Mouse (Mus musculus): Measurements from ENCODE around the gene Ntf5. TPM values are rescaled to one million over a fixed set of nuclear protein-coding genes. Genes with fewer than 3 reads are reported as not detected.

Gene Ntf5
- polyA plus RNA-seq, 2 experiments from 2014 or later = not detected

GRCm38 (mm10) chr7:45436444-45436843, 22.9 kb downstream of the Ntf5 start:
- ATAC-seq = no peak

GRCm38 (mm10) chr7:45437046-45437445, 23.6 kb downstream of the Ntf5 start:
- no peak for ATAC-seq

GRCm38 (mm10) chr7:45437521-45438276, 24.2 kb downstream of the Ntf5 start, which contains the start of gene Ruvbl2:
Gene Ruvbl2, minus strand, starts transcription at chr7:45438096.
- ATAC-seq = no peak

- ATAC-seq = no peak
These were observed 30.3 kb downstream of the Ntf5 start for GRCm38 (mm10) chr7:45443526-45444420.

GRCm38 (mm10) chr7:45446589-45446988, 33.1 kb downstream of the Ntf5 start:
- ATAC-seq = no peak

GRCm38 (mm10) chr7:45447325-45447990, 34.0 kb downstream of the Ntf5 start:
- no peak for ATAC-seq

GRCm38 (mm10) chr7:45449974-45450373, 36.5 kb downstream of the Ntf5 start:
- ATAC-seq = no peak

GRCm38 (mm10) chr7:45451344-45451982, 38.0 kb downstream of the Ntf5 start:
- peak; percentile 90 for ATAC-seq

- ATAC-seq = no peak
These were observed 41.5 kb downstream of the Ntf5 start for GRCm38 (mm10) chr7:45454971-45455370.

GRCm38 (mm10) chr7:45455932-45456696, 42.6 kb downstream of the Ntf5 start:
- no peak for ATAC-seq

GRCm38 (mm10) chr7:45456721-45457203, 43.3 kb downstream of the Ntf5 start:
- no peak for ATAC-seq

- ATAC-seq = no peak
These were observed 43.9 kb downstream of the Ntf5 start for GRCm38 (mm10) chr7:45457204-45458060.

- peak; percentile 45 for ATAC-seq
These were observed 45.5 kb downstream of the Ntf5 start for GRCm38 (mm10) chr7:45458748-45459563.

- peak; percentile 89 for ATAC-seq
These were observed 46.2 kb downstream of the Ntf5 start, which contains the start of gene Ftl1 for GRCm38 (mm10) chr7:45459564-45460140. Gene Ftl1, minus strand, starts transcription at chr7:45459884.

GRCm38 (mm10) chr7:45460377-45460776, 46.9 kb downstream of the Ntf5 start:
- ATAC-seq = no peak

GRCm38 (mm10) chr7:45460860-45461314, 47.4 kb downstream of the Ntf5 start:
- ATAC-seq = no peak

GRCm38 (mm10) chr7:45461326-45461725, 47.8 kb downstream of the Ntf5 start:
- no peak for ATAC-seq

GRCm38 (mm10) chr7:45461781-45462180, 48.3 kb downstream of the Ntf5 start:
- ATAC-seq = no peak

- no peak for ATAC-seq
These were observed 48.8 kb downstream of the Ntf5 start for GRCm38 (mm10) chr7:45462325-45462724.

Measured in activated CD4-positive, CD25-positive, alpha-beta regulatory T cell, adult 4 months (primary cell).